Mouse (Mus musculus) small intestine, adult 2 months (tissue): ENCODE measurements around the gene Tnk2.

Source experiments
- CTCF ChIP-seq: fragments of 200-500 bp; IDR thresholded peaks from 2 replicates; pipeline ENCODE4 v1.5.1; 2012; ENCODE audit warnings: low read depth, mild to moderate bottlenecking, control low read depth, inconsistent platforms, low read length, moderate library complexity, mixed read lengths; ENCODE audit not compliant: insufficient replicate concordance, insufficient read length; ENCODE audit errors: extremely low read depth
- POLR2A ChIP-seq: fragments of 200-500 bp; IDR thresholded peaks from 2 replicates; pipeline ENCODE4 v1.6.1; 2012; ENCODE audit warnings: low read depth, mild to moderate bottlenecking, control low read depth, inconsistent platforms, low read length, moderate library complexity

GRCm38 (mm10) chr16:32643661-32644061 is at the start of gene Tnk2:
- TF ChIP-seq CTCF, result no peak
- peak; percentile 31; the same call in 1 of the 2 replicates for TF ChIP-seq POLR2A
